Mouse (Mus musculus) CH12.LX (cell line): ENCODE measurements around the gene Apba1. TPM values are rescaled to one million over a fixed set of nuclear protein-coding genes. Genes with fewer than 3 reads are reported as not detected.

Experiments
- DNase-seq: peaks from one replicate; pipeline ENCODE4 v3.0.0-alpha.2; 2013; ENCODE audit errors: extremely low read depth
- H3K27ac ChIP-seq: 2 replicates; pipeline ENCODE4 v1.5.1; 2012; ENCODE audit warnings: low read depth, mild to moderate bottlenecking, control low read depth, moderate library complexity; ENCODE audit not compliant: insufficient read depth
- H3K27me3 ChIP-seq: replicated peaks from 2 replicates; pipeline ENCODE3; 2012; ENCODE audit warnings: inconsistent platforms
- H3K36me3 ChIP-seq, 2 experiments: replicated peaks in 1 of 2; 2 replicates each; pipeline versions ENCODE3 to v1.6.1; 2012; ENCODE audit warnings: inconsistent platforms in 1 of 2, low read length in 1 of 2, mild to moderate bottlenecking in 1 of 2, mixed read lengths in 1 of 2, moderate library complexity in 1 of 2; ENCODE audit not compliant: control insufficient read depth in 1 of 2, insufficient read depth in 1 of 2
- H3K4me1 ChIP-seq, 2 experiments: 2 replicates each; pipeline ENCODE4 v1.6.1; 2012; ENCODE audit warnings: inconsistent platforms in 1 of 2, moderate library complexity in 1 of 2; ENCODE audit not compliant: insufficient read depth in 2 of 2, control insufficient read depth in 1 of 2
- H3K4me2 ChIP-seq: 2 replicates; pipeline ENCODE4 v1.6.1; 2012; ENCODE audit warnings: low read depth, mild to moderate bottlenecking, control low read depth; ENCODE audit not compliant: poor library complexity, insufficient read depth, severe bottlenecking
- H3K4me3 ChIP-seq, 3 experiments: fragments of 150-350 bp in 1 of 3; sonication (generic) in 1 of 3; replicated peaks in 1 of 3; 2 replicates each; pipeline versions ENCODE3 to v1.5.1; 2011 to 2012; ENCODE audit warnings: low read depth in 2 of 3, low read length in 2 of 3, mild to moderate bottlenecking in 2 of 3, moderate library complexity in 2 of 3, control low read depth in 1 of 3, improper control_type of control experiment in 1 of 3, inconsistent platforms in 1 of 3, mixed read lengths in 1 of 3; ENCODE audit not compliant: poor library complexity in 1 of 3
- H3K79me2 ChIP-seq: replicated peaks from 2 replicates; pipeline ENCODE4 v1.6.1; 2012; ENCODE audit warnings: mild to moderate bottlenecking, moderate library complexity; ENCODE audit not compliant: control insufficient read depth, poor library complexity, insufficient read depth, severe bottlenecking; ENCODE audit errors: extremely low read depth
- H3K9ac ChIP-seq: 2 replicates; pipeline ENCODE4 v1.6.1; 2012; ENCODE audit warnings: low read depth, mild to moderate bottlenecking, control low read depth, moderate library complexity; ENCODE audit not compliant: insufficient read depth
- H3K9me3 ChIP-seq: replicated peaks from 2 replicates; pipeline ENCODE3; 2012; ENCODE audit warnings: low read length, inconsistent platforms, mixed read lengths
- BHLHE40 ChIP-seq: IDR thresholded peaks from 2 replicates; pipeline ENCODE4 v1.6.1; 2011; ENCODE audit warnings: mild to moderate bottlenecking, low read depth, low read length, improper control_type of control experiment
- CHD1 ChIP-seq: IDR thresholded peaks from 2 replicates; pipeline ENCODE4 v1.6.1; 2012; ENCODE audit warnings: low read depth, low read length, improper control_type of control experiment, inconsistent platforms
- CHD2 ChIP-seq: IDR thresholded peaks from 2 replicates; pipeline ENCODE4 v1.6.1; 2011; ENCODE audit warnings: low read length, improper control_type of control experiment
- ELF1 ChIP-seq: IDR thresholded peaks from 2 replicates; pipeline ENCODE4 v1.6.1; 2014; ENCODE audit warnings: low read depth, mild to moderate bottlenecking, inconsistent platforms, low read length, improper control_type of control experiment
- MAFK ChIP-seq: IDR thresholded peaks from 2 replicates; pipeline ENCODE4 v1.6.1; 2011; ENCODE audit warnings: low read length, improper control_type of control experiment; ENCODE audit not compliant: insufficient replicate concordance
- MAX ChIP-seq: IDR thresholded peaks from 2 replicates; pipeline ENCODE4 v1.6.1; 2011; ENCODE audit warnings: low read length, improper control_type of control experiment
- MAZ ChIP-seq: IDR thresholded peaks from 2 replicates; pipeline ENCODE4 v1.6.1; 2012; ENCODE audit warnings: low read depth, mild to moderate bottlenecking, inconsistent platforms, low read length, improper control_type of control experiment, moderate library complexity
- MXI1 ChIP-seq: IDR thresholded peaks from 2 replicates; pipeline ENCODE4 v1.6.1; 2011; ENCODE audit warnings: mild to moderate bottlenecking, low read depth, low read length, improper control_type of control experiment
- PAX5 ChIP-seq: IDR thresholded peaks from 2 replicates; pipeline ENCODE4 v1.6.1; 2012; ENCODE audit warnings: low read length, inconsistent platforms, mixed read lengths
- POLR2A ChIP-seq: IDR thresholded peaks from 2 replicates; pipeline ENCODE4 v1.6.1; 2011; ENCODE audit warnings: low read depth, mild to moderate bottlenecking, improper control_type of control experiment, low read length
- RCOR1 ChIP-seq: conservative IDR thresholded peaks from 2 replicates; pipeline ENCODE4 v1.6.1; 2012; ENCODE audit warnings: low read depth, mild to moderate bottlenecking, inconsistent platforms, low read length, improper control_type of control experiment
- SIN3A ChIP-seq: IDR thresholded peaks from 2 replicates; pipeline ENCODE4 v1.6.1; 2012; ENCODE audit warnings: low read length, improper control_type of control experiment, inconsistent platforms
- SMC3 ChIP-seq: IDR thresholded peaks from 2 replicates; pipeline ENCODE4 v1.6.1; 2011; ENCODE audit warnings: low read depth, low read length, improper control_type of control experiment
- TBP ChIP-seq: conservative IDR thresholded peaks from 2 replicates; pipeline ENCODE4 v1.6.1; 2011; ENCODE audit warnings: low read depth, low read length, improper control_type of control experiment
- UBTF ChIP-seq: IDR thresholded peaks from 2 replicates; pipeline ENCODE4 v1.6.1; 2012; ENCODE audit warnings: low read depth, mild to moderate bottlenecking, inconsistent platforms, low read length, improper control_type of control experiment, moderate library complexity
- ZC3H11A ChIP-seq: IDR thresholded peaks from 2 replicates; pipeline ENCODE4 v1.6.1; 2012; ENCODE audit warnings: low read depth, mild to moderate bottlenecking, inconsistent platforms, low read length, improper control_type of control experiment
- ZKSCAN1 ChIP-seq: IDR thresholded peaks from 2 replicates; pipeline ENCODE4 v1.6.1; 2012; ENCODE audit warnings: low read depth, inconsistent platforms, low read length, improper control_type of control experiment, borderline replicate concordance
- ZMIZ1 ChIP-seq: IDR thresholded peaks from 2 replicates; pipeline ENCODE4 v1.6.1; 2012; ENCODE audit warnings: low read depth, mild to moderate bottlenecking, inconsistent platforms, low read length, improper control_type of control experiment
- dilution Hi-C: fragments of 300-500 bp; cut with MboI; formaldehyde crosslinking; loops from 2 replicates; pipeline ENCODE4 v1.14.3; 2020; ENCODE audit warnings: low sequenced_read_pairs; ENCODE audit not compliant: extremely low pct_unique_long_range_greater_than_20kb, extremely low pct_ligation_motif_present
- in situ Hi-C: fragments of 300-500 bp; cut with MboI; formaldehyde crosslinking; loops from 3 replicates; pipeline ENCODE4 v1.14.3; 2019; ENCODE audit warnings: low sequenced_read_pairs, low pct_ligation_motif_present, low pct_unique_long_range_greater_than_20kb, mixed read lengths
- polyA plus RNA-seq: library from polyadenylated mRNA; unstranded; fragments of >175 nt; gene quantifications from 2 replicates; pipeline ENCODE4 v1.2.1, GENCODE M21; 2012; ENCODE audit warnings: low read depth; ENCODE audit not compliant: insufficient read length
- total RNA-seq, 2 experiments: library from RNA; depleted of rRNA; stranded (reverse); fragments of 300-350 nt in 1 of 2; fragments of >200 nt in 1 of 2; gene quantifications; 2 replicates each; pipeline ENCODE4 v1.2.3; 2012 to 2014

Gene Apba1
- total and polyA plus RNA-seq, 3 experiments: 0.08 to 0.24 (median 0.09) TPM

- Histone ChIP-seq H3K36me3 (no peaks in the 10 kb centered on the region), H3K9ac (no peak overlapping the region), H3K4me1 (peaks cover 0 to 16% of the 10 kb centered on the region in 2 experiments; a peak in 2 of 4 replicates), H3K79me2 (no peaks in the 10 kb centered on the region), H3K27ac (no peak overlapping the region), H3K27me3 (no peaks in the 10 kb centered on the region), H3K9me3 (no peaks in the 10 kb centered on the region), H3K4me2 (no peak overlapping the region), H3K4me3 (no peak overlapping the region)
- no peak for TF ChIP-seq BHLHE40
- no peak for TF ChIP-seq ZMIZ1
- TF ChIP-seq POLR2A: no peak
- TF ChIP-seq RCOR1: no peak
- in situ Hi-C loops: no loop called here
- no peak for DNase-seq
- dilution Hi-C loops: no loop called here
These were observed 52.3 kb downstream of the Apba1 start for GRCm38 (mm10) chr19:23810976-23811375.

GRCm38 (mm10) chr19:23816762-23817161 is 58.1 kb downstream of the Apba1 start:
- H3K79me2 ChIP-seq: no peaks in the 10 kb centered on the region
- TF ChIP-seq CHD2 (no peak), SMC3 (no peak), MAX (no peak), MAFK (no peak), PAX5 (no peak), CHD1 (no peak), ZKSCAN1 (no peak), MAZ (no peak), ELF1 (no peak), UBTF (no peak), POLR2A (no peak), MXI1 (no peak), ZC3H11A (no peak), ZMIZ1 (no peak), RCOR1 (no peak), SIN3A (no peak), TBP (no peak)
- TF ChIP-seq, all 38 proteins: peak for 0
- in situ Hi-C loops: no loop called here
- no peaks in the 10 kb centered on the region for H3K27me3 ChIP-seq
- dilution Hi-C loops: no loop called here
- no peak overlapping the region for H3K4me2 ChIP-seq
- H3K9me3 ChIP-seq: no peaks in the 10 kb centered on the region
- H3K9ac ChIP-seq: no peak overlapping the region
- H3K36me3 ChIP-seq: no peaks in the 10 kb centered on the region
- no peak overlapping the region for H3K27ac ChIP-seq
- H3K4me1 ChIP-seq: 0 out of 4 replicates have a peak, but pooled peaks cover 0 to 3% of the 10 kb centered on the region in 2 experiments
- H3K4me3 ChIP-seq: no peak overlapping the region
- DNase-seq: no peak
